Mouse (Mus musculus): ENCODE measurements at regions not wholly inside any gene's neighbourhood (a gene's known extent, or its start where the extent isn't known, plus 50 kb on each side); places are given as distances from the start of the nearest gene placed in this dataset.
A peak's percentile ranks its signal among the peaks of the same experiment; 100 is the strongest.

DNA sequence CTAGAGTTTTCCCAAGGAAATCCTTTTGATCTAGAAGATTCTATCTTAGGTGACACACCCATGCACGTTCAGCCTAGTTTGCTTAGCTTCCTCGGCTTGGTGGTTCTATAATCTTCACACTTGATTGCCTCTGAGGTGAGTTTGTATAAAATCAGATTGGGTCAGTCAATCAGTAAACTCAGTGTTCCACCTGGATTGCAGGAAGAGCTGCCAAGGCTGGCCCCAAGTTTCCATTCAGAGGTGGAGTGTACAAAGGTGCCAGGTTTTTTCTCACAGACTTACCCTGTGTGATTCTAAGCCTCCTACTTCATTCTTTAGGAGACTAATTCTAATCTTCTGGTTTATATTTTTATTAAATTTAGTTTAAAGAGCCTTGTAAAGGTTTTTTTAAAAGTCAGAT, 95.6 kb upstream of the Zeb2 start:
- no peak for DNase-seq (ENCODE audit: inconsistent age in 2 of 2, low spot score in 1 of 2)

DNA sequence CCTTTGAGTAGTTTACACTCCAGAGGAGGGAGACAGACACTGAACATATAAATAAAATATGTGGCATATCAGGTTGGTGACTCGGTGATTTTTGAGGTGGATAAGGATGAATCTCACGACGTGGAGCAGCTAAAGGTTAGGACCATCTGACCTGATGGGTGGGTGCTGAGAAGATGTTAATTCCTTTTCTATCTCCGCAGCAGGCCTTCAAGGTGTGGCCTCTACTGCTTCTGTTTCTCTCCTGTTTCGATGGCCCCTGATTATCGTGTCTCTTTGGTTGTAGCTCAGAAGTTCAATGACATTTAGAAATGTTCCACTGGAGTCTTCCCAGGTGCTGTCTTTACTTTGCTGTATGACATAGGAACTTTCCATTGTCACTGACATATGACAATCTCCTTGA, 91.3 kb upstream of the Zeb2 start:
- DNase-seq (ENCODE audit: inconsistent age in 2 of 2, low spot score in 1 of 2) = no peak

- DNase-seq (ENCODE audit: inconsistent age in 2 of 2, low spot score in 1 of 2) = no peak
Measured at GRCm38 (mm10) chr2:45205756-45206155, 88.6 kb upstream of the Zeb2 start.

DNA sequence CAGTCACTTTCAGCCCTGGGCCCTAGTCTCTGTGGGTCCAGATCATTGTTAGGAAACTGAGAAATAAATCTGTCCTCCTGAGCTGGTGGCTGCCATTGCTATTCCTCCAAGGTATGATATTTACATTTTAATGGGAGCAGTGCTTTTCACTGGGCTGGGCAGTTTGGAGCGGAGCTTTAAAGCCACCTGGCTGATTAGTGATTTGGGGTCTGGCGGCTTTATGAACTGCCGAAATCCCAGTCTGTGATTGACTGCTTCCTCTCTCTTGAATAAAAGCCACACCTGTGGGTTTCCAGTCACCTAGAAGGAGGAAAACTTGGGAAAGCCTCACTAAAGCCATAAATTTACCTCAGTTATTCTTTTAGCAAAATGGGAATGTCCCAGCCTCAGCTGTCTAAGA, 88.0 kb upstream of the Zeb2 start:
- no peak for DNase-seq (ENCODE audit: inconsistent age in 2 of 2, low spot score in 1 of 2)

GRCm38 (mm10) chr2:45197955-45198631, 80.9 kb upstream of the Zeb2 start:
- DNase-seq (ENCODE audit: inconsistent age in 2 of 2, low spot score in 1 of 2) = no peak

GRCm38 (mm10) chr2:45197342-45197741, 80.1 kb upstream of the Zeb2 start:
- DNase-seq (ENCODE audit: inconsistent age in 2 of 2, low spot score in 1 of 2) = peak in 1 of 2 experiments; percentile 34

DNA sequence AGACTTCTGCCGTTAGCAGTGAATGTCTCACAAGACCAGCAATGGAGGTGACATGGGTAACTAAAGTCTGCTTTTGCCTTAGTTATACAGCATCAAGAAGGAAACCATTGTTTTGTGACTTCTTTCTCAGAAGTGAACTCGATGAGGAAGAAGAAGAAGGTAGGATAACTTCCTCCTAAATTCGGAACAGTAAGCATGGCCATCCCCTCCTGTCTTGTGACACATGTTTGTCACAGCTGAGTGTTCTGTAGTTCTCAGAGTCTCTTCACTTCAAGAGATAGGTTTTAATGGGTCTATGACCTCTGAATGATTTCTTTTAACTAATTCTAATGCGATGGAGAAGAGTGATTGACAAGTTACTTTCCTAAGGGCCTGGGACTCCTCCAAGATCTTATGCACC, 79.3 kb upstream of the Zeb2 start:
- peak in 1 of 2 experiments; percentile 26 for DNase-seq (ENCODE audit: inconsistent age in 2 of 2, low spot score in 1 of 2)

DNA sequence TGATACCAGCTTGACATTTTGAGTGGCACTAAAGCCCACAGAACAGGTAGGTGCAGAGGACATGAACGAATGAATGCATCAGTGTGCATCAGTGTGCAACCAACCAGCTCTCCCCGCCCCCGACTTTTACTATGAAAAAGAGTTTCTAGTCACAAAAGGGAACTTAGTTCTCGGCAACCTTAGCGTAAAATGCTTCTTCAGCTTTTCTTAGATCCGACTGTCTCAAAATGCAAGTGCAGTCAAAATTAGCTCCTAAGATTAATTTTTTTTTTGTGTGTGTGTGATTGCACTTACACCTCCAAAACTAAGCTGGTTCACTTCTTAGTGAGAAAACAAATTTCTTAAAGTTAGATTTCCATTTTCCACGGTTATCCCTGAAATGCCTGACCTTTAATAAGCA, 77.1 kb upstream of the Zeb2 start:
- DNase-seq (ENCODE audit: inconsistent age in 2 of 2, low spot score in 1 of 2) = peak in 1 of 2 experiments; percentile 54

DNA sequence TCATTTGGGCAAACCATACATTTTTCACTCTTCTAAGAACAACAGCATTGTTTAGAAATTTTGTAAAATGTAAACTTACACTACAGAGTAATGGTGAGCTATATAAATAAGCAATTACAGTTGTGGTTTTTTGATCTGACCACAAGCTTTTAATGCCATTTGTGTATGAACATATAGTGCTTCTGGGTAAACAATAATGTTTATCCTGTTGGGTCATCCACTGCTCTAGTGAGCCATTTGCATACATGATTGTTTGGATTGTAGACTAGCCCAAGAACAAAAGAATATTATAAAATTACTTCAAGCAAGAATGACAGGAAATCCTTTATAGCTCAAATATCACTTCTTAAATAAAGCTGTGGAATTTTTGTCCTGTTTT, 68.4 kb upstream of the Zeb2 start:
- no peak for DNase-seq (ENCODE audit: inconsistent age in 2 of 2, low spot score in 1 of 2)

- DNase-seq (ENCODE audit: inconsistent age in 2 of 2, low spot score in 1 of 2) = peak; percentile 46 to 84
Measured at GRCm38 (mm10) chr2:45184704-45185620, 67.8 kb upstream of the Zeb2 start.

- peak in 1 of 2 experiments; percentile 29 for DNase-seq (ENCODE audit: inconsistent age in 2 of 2, low spot score in 1 of 2)
Measured at GRCm38 (mm10) chr2:45184149-45184548, 67.0 kb upstream of the Zeb2 start.

GRCm38 (mm10) chr2:45182876-45183275, 65.7 kb upstream of the Zeb2 start:
- peak; percentile 40 to 67 for DNase-seq (ENCODE audit: inconsistent age in 2 of 2, low spot score in 1 of 2)

GRCm38 (mm10) chr2:45181552-45181951, 64.4 kb upstream of the Zeb2 start:
- no peak for DNase-seq (ENCODE audit: inconsistent age in 2 of 2, low spot score in 1 of 2)

- DNase-seq (ENCODE audit: inconsistent age in 2 of 2, low spot score in 1 of 2) = no peak
Measured at GRCm38 (mm10) chr2:45178849-45179453, 61.8 kb upstream of the Zeb2 start.

- no peak for DNase-seq (ENCODE audit: inconsistent age in 2 of 2, low spot score in 1 of 2)
Measured at GRCm38 (mm10) chr2:45172382-45172781, 55.2 kb upstream of the Zeb2 start.

DNA sequence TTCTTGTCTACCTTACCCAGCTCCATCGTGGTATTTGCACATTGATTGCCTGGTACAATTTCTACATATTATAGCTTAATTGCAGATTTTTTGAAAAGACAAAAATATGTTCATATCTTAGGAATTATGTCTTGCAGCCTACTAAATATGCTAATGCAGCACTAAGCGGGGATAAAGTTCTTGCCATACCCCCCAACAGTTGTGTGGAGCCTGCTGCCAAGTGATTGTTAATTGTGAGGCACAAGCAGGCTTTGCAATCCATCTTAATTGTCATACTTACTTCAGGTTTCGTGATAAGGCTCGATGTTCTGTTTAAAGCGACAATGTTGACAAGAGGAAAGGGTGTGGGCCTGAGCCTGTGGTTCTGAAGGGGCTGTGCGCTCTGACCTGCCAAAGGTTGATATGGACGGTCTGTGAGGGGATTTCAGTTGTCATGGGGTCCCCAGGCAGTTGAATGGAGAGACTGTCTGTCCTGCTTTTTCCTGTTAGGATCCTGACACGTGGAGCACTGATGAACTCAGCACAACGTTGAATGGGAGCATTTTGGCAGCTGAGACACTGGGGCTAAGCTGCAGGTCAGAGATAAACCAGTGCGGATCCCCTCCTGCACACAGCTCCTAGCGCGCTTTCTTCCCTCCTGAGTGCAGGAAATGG, 54.5 kb upstream of the Zeb2 start:
- DNase-seq (ENCODE audit: inconsistent age in 2 of 2, low spot score in 1 of 2) = no peak

DNA sequence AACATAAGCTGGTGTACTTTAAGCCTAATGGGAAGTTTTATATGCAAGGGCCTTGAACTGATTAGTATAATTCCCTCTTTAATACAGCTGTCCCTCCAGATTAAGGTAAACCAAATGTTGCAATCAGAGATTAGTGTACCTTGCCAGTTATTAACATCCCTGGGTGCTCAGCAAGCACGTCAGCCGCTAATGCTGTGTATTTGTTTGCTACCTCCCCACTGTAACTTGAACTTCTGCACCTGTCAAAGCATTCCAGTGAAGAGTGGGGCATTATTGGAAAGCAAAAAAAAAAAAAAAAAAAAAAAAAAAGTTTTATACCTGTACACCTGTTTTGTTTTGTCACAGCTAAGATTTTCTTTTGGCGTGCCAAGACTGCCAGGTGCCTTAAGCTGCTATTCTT, 53.1 kb upstream of the Zeb2 start:
- DNase-seq (ENCODE audit: inconsistent age in 2 of 2, low spot score in 1 of 2) = no peak

DNA sequence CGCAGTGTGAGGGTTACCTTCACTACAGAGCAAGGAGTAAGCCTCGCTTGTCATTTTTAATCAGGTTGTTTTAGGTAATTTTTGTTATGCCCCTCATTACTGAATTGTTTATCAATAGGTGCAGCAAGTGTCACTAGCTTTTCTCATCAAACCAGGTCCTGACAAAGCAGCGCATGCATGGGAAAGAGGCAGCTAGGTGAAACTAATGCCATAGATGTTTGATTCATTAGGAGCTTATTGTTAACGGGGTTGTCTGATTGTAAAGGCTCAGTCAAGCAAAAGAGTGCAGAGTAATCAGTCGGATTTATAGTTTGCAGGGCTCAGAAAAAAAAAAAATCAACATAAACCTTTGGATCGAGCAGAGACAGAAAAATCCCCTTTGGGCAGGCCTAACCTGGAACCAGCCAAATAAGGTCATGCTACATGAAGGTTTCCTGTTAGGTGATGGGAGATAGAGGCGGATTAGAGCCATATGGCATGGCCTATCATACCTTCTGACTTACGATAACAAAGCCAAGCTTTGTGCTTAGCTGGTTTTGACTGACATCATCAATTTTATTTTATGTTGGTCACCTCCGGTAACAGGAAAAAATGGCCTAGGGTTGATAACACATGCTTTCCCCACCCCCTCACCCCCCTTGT, 52.4 kb upstream of the Zeb2 start:
- DNase-seq (ENCODE audit: inconsistent age in 2 of 2, low spot score in 1 of 2) = no peak

DNA sequence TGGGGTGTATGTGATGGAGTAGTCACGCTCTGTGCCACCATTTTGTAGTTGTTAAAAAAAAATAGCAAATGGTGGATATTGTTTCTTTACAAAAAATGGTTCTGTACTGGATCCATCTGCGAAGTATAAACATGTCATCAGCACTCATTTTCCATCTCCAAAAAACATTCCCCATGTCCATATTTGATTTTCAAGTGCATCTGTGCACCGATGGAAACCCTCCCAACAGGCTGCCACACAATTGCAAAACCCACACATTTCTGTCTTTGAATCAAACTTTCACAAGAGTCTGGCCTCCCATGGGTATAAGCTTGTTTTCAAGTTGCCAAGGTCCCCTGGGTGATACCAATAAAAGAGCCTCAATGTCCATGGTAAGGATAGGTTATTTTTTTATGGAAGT, 51.4 kb upstream of the Zeb2 start:
- no peak for DNase-seq (ENCODE audit: inconsistent age in 2 of 2, low spot score in 1 of 2)

Measured in adrenal gland, adult (tissue).